Mouse (Mus musculus) adipocyte (in vitro differentiated cells): ENCODE results near the gene Rap1gap2.

Source experiments
- DNase-seq: peaks from one replicate; pipeline ENCODE4 v3.0.0-alpha.2; 2016; ENCODE audit warnings: low spot score

The Rap1gap2 gene

GRCm38 (mm10) chr11:74610545-74611176 is at the start of gene Rap1gap2:
TSS of gene Rap1gap2 (minus strand) at chr11:74610915.
- DNase-seq, result no peak

DNA sequence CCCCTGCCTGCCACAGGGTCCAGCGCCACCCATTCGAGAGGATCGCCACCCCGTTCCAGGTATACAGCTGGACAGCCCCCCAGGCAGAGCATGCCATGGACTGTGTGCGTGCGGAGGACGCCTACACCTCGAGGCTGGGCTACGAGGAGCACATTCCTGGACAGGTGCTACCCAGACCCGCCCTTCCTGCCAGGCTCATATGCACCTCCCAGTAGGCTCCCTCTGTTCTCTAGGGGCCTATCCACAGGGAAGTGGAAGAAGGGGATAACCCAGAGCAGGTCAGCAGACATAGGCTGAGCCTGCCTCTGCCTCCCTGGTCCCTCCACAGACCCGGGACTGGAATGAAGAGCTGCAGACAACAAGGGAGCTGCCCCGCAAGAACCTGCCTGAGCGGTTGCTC is 49.6 kb upstream of the Rap1gap2 start:
- DNase-seq, result no peak

GRCm38 (mm10) chr11:74655941-74656340 is 45.2 kb upstream of the Rap1gap2 start:
- no peak for DNase-seq

DNA sequence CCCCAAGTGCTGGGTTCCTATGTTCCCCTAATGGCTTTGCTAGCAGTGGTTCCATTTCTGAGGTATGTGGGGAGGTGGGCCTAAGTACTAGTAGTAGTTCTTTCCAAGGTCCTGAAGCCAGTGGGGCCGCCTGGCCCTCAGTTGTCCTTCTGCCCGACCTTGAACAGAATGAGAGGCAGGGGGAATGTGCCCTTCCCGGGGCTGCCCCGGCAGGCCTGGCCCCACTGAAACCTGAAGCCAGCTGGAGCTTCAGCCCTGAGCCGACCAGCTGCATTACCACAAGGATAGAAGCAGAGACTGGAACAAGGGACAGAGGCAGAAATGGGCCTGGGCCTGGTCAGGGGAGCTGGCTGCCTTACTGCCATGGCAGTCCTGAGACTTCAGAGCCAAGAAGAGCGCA is 42.7 kb upstream of the Rap1gap2 start:
- DNase-seq, result no peak

GRCm38 (mm10) chr11:74652791-74653191 is 42.1 kb upstream of the Rap1gap2 start:
- peak; percentile 81 for DNase-seq

DNA sequence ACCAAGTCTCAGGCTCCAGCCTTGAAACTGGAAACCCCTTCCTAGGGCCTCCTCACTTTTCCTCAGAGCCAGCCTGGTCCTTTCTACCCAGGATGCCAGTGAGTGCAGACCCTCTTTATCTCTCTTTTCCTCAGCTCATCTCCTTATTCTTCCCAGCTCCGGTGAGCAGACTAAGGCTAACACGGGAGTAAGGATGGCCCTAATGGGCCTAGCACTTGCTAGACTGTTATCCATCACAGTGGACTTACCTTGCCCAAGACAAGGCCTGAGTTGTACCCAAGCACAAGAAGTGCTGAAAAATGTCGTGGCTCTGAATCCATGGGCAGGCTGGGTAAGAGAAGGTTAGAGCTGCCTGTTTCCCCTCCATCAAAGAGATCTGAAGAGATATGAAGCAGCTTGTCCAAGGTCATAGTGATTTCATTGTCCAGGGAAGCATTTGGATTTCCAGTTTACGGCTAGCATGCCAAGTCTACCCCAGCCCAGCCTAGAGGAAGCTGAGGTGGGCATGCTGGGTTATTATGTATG is 39.9 kb upstream of the Rap1gap2 start:
- DNase-seq, result no peak

DNA sequence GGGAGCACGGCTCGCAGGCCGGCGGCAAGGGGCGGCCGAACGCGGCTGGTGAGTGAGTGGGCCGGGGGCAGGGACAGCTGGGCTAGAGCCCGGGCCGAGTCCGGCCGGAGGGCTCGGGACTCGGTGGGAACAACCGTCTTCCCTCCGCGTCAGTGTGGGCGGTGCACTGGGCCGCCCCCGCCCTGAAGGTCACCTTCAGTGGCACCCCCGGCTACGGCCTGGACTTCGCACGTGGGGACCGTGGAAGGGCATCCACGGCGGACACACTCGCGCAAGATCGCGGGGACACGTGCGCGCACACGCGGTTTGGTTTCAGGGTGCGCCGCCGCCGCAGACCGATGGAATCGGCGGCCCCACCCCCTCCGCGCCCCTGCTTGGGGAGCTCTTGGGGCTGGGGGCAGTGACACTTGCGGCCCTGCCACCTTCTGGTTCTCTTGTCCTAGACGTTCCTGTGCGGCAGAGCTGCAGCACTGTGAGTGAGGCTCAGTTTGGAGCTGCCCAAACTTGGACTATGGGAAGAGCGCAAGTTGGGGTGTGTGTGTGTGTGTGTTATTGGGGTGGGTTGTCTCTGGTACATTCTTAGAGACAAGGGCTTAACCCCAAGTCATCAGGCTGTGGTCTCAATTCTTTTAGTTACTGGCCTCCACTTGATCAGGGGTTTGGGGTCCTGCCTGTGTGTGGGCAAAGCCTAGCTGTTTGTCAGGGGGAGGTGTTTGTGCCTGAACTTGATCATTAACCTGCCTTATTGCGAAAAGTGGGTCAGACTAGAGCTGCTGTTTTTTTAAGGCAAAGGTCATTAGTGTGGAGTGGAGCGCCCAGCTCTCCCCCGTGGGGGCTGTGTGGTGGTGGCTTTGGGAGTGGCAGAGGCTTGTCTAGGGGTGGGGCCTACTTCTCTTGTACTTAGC is 39.2 kb upstream of the Rap1gap2 start:
- peak; percentile 87 for DNase-seq

GRCm38 (mm10) chr11:74649095-74649646 is 38.5 kb upstream of the Rap1gap2 start, which contains the start of gene Cluh:
TSS of gene Cluh (plus strand) at chr11:74649495.
- DNase-seq, result peak; percentile 96

DNA sequence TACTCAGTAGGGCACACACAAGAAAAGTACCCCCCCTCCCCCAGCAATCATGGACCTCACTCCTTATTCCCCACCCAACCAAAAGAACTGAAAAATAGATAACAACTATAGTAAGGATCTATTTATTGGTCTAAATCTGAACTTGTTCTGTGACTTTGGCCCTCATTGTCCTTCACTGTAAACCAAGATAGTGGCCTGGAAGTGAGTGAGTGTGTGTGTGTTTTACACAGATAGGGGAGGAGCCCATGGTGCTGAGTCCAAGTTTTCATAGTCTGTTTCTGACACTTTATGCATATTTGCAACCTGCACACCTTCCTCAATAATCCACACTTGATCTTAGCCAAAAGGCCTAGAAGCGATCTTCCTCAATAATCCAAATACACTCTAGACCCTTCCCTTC is 38.0 kb upstream of the Rap1gap2 start:
- no peak for DNase-seq

DNA sequence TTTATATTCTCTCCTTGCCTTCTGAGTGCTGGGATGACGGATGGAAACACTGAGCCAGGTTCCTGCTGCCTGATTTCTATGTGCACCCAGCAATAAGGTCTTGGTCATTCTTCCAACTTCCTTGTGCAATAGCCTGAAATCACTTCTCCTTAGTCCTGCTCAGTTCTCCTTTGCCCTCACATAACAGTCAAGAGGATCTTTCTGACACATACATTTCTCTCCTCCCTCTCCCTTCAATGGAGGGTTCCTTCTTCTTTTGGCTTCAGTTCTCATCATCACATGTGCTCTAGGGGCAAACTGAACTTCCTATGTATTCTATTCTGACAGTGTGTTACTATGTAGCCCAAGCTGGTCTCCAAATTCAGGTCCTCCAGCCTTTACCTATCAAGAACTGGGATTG is 37.3 kb upstream of the Rap1gap2 start:
- peak; percentile 80 for DNase-seq

DNA sequence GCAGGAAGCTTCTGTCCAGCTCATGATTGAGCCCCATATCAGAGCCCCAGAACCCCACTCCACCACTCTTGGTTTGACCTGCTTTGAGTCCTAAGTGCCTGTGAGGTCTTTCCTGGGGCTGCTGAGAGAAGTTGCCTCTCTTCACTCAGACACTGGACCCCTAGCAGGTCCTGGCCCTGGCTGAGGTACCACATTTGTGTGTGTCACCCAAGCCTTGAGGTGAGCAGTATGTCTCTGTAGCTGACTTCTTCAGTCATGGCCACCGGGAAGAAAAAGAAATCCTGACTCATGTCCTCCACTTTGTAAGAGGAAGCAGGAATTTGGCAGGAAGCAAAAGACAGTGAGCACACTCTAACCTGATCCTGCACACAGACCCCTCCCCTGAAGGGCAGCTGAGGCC is 28.9 kb upstream of the Rap1gap2 start:
- no peak for DNase-seq

- DNase-seq, result no peak
These were observed 28.2 kb upstream of the Rap1gap2 start for GRCm38 (mm10) chr11:74638791-74639411.

DNA sequence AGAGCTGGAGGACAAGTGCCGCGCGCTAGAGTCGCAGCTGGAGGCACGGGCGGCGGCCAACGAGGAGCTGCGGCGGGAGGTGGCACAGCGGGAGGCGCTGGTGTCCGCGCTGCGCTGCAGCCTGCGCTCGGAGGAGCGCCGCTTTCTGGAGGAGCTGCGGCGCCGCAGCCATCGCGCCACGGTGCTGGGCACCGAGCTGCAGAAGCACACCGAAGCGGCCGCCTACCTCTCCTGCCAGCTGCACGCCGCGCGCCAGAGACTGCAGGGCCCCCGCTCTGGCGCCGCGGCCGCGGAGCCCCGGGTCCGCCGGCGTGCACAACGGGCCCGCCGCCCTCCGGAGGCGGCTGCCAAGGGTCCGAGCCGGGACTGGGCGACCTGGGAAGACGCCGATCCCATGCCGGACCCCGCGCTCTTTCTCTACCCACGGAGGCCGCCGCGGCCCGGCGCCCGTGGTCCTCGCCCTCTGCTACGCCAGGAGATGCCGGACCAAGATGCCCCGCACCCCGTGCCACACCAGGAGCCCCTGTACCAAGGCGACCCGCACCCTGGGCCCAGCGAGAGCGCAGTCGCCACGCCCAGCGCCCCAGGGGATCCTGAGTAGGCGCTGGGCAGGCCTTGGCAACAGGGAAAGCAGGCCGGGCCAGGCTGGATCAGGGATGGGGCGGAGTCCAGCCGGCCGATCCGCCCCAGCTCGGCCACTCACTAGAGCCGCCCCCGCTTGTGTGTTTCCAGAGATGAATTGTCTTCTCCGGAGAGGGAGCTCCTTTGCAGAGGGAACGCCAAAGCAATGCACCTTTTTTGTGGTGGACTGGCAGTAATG is 27.5 kb upstream of the Rap1gap2 start:
- peak; percentile 91 for DNase-seq

- no peak for DNase-seq
These were observed 26.8 kb upstream of the Rap1gap2 start for GRCm38 (mm10) chr11:74637486-74637885.

GRCm38 (mm10) chr11:74634490-74635275 is 24.0 kb upstream of the Rap1gap2 start:
- DNase-seq, result peak; percentile 85

DNA sequence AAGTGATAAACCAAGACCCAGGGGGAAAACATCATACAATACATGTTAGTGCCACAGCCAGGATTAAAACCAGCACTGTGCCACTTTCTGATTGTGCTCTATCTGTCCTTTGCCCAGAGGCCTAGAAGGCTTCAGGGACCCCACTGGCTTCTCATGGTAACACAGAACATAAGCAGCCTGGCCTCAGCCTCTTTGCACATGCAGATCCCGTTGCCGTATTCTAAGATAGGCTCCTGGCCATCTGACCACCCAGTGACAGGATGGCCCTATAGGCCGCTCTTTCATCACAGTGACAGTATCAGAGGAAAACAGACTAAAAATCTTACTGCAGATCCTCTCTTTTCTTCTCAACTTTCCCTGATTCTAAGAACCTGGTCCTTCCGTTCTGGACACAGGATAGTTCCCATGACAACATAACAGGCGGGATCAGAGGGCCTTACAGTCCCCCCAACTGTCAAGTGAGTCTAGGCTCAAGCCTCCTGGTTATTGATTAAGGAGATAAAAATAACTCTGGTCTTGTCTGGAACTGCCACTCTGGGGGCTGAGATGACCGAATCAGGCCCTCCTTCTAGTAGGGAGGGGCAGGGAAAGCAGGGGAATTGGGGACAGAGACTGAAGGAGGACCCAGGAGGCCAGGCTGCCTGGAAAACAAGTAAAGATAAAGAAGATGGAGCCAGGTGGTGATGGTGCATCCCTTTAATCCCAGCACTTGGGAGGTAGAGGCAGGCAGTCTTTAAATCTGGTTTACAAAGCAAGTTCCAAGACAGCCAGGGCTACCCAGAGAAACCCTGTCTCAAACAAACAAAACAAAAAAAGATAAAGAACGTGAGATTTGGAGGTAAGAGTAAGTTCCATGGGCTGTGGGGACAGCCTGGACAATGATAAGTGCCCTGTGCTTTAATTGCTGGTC is 21.4 kb upstream of the Rap1gap2 start:
- DNase-seq, result no peak

DNA sequence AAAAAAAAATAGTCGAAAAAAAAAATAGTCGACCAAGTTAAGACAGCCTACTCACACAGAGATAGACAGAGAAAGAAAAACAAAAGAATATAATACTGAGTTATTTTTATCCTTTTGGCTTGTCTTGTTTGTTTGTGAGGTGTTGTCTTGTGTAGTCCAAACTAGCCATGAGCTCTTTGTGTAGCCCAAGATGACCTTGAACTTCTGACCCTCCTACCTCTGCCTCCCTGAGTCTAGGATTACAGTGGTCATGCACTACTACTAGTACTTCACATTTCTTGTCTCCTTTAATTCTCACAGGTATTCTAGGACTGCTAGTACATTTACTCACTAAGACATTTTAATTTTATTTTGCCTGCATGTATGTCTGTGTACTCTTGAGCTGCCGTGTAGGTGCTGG is 16.8 kb upstream of the Rap1gap2 start:
- DNase-seq, result no peak

DNA sequence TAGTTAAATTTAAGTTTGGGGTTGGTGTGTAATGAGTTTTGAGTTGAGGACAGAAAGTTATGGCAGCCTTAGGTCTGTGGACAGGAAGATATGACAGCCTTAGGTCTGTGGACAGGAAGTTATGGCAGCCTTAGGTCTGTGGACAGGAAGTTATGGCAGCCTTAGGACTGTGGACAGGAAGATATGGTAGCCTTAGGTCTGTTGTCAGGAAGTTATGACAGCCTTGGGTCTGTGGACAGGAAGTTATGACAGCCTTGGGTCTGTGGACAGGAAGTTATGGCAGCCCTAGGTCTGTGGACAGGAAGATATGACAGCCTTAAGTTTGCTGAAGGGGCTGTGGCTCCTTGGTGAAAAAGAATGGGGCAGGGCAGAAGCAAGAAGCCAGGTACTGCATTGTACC is 14.6 kb upstream of the Rap1gap2 start:
- DNase-seq, result no peak

DNA sequence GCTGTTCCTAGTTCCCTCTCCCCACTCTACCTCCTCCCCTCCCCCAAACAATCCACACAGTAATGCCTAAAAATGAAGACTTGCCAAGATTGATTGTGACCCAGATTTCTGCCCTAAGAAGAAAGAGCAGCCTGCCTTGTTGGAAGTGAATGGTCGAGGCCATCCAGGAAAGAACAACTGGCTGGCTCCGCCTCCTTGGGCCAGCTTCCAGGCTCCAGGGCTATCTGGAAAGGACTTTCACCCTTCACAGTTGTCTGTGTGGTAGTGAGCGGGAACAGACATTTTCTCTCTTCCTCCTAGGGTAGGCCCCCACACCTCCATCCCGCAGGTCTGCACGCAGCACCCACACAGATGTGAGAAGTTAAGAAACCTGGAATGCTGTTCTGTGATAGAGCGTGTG is 13.0 kb upstream of the Rap1gap2 start:
- peak; percentile 40 for DNase-seq
